Mouse (Mus musculus) kidney, embryonic 15.5 days (tissue): Measurements from ENCODE around the gene Cdc42se1. TPM values are rescaled to one million over a fixed set of nuclear protein-coding genes. Genes with fewer than 3 reads are reported as not detected.
A peak's percentile ranks its signal among the peaks of the same experiment; 100 is the strongest.

Experiments used
- ATAC-seq: fragments of 200-750 bp; cut with Nextera tagmentation; replicated peaks from 2 replicates; pipeline ENCODE4 v1.8.0; 2017; ENCODE audit warnings: moderate TSS enrichment; ENCODE audit not compliant: low FRiP score
- H3K27ac ChIP-seq: fragments of 300-500 bp; sonication (generic); 2 replicates; pipeline ENCODE4 v1.5.1; 2015; ENCODE audit warnings: mild to moderate bottlenecking, inconsistent platforms
- H3K27me3 ChIP-seq: fragments of 300-500 bp; sonication (generic); 2 replicates; pipeline ENCODE4 v1.6.1; 2015; ENCODE audit warnings: inconsistent platforms
- H3K36me3 ChIP-seq: fragments of 300-500 bp; sonication (generic); 2 replicates; pipeline ENCODE4 v1.6.1; 2015; ENCODE audit warnings: inconsistent platforms
- H3K4me1 ChIP-seq: fragments of 300-500 bp; sonication (generic); 2 replicates; pipeline ENCODE4 v1.6.1; 2015; ENCODE audit warnings: inconsistent platforms
- H3K4me2 ChIP-seq: fragments of 300-500 bp; sonication (generic); 2 replicates; pipeline ENCODE4 v1.6.1; 2015; ENCODE audit warnings: moderate library complexity, mild to moderate bottlenecking, inconsistent platforms
- H3K4me3 ChIP-seq: fragments of 300-500 bp; sonication (generic); replicated peaks from 2 replicates; pipeline ENCODE4 v1.5.1; 2015; ENCODE audit warnings: mild to moderate bottlenecking, inconsistent platforms
- H3K9ac ChIP-seq: fragments of 300-500 bp; sonication (generic); 2 replicates; pipeline ENCODE4 v1.6.1; 2015; ENCODE audit warnings: mild to moderate bottlenecking, inconsistent platforms
- H3K9me3 ChIP-seq: fragments of 300-500 bp; sonication (generic); replicated peaks from 2 replicates; pipeline ENCODE4 v1.6.1; 2016; ENCODE audit warnings: inconsistent platforms
- WGBS: fragments of 180-500 bp; shearing (Covaris S2); methylation state at CpG from one replicate; pipeline ENCODE4 v1.1.7; 2015; ENCODE audit warnings: mixed read lengths; 5-methylcytosine and 5-hydroxymethylcytosine counted together
- polyA plus RNA-seq: library from polyadenylated mRNA; unstranded; fragments of >200 nt; fragmentation: Nextera tagmentation; extraction: Ambion mirVana; gene quantifications from 2 replicates; pipeline ENCODE4 v1.2.1, GENCODE M21; 2015

The Cdc42se1 gene
- polyA plus RNA-seq, 1 experiment from 2014 or later: 92.0 TPM

GRCm38 (mm10) chr3:95282381-95282864 lies 53.9 kb downstream of the Cdc42se1 start:
- Histone ChIP-seq H3K4me3 (peak overlapping the region; percentile 83), H3K27ac (peak overlapping the region; percentile 99), H3K27me3 (no peaks in the 10 kb centered on the region), H3K4me2 (peak overlapping the region; percentile 87), H3K9me3 (no peaks in the 10 kb centered on the region), H3K36me3 (peaks cover under 1% of the 10 kb centered on the region; the same call in 1 of the 2 replicates), H3K4me1 (peaks cover 39% of the 10 kb centered on the region), H3K9ac (peak overlapping the region; percentile 81)
- 0% methylated on average over 11 of the region's 11 CpGs for WGBS
- ATAC-seq: no peak

- under 1% methylated on average over 51 of the region's 51 CpGs for WGBS
- peak; percentile 70 for ATAC-seq
- peak overlapping the region; percentile 81 for H3K9ac ChIP-seq
Measured at GRCm38 (mm10) chr3:95282865-95283588, 54.5 kb downstream of the Cdc42se1 start.

GRCm38 (mm10) chr3:95283589-95283941 lies 55.0 kb downstream of the Cdc42se1 start:
- WGBS: under 1% methylated on average over 7 of the region's 7 CpGs
- Histone ChIP-seq H3K4me3 (peak overlapping the region; percentile 83), H3K9ac (peak overlapping the region; percentile 81), H3K27ac (peak overlapping the region; percentile 99), H3K4me1 (peaks cover 38% of the 10 kb centered on the region), H3K4me2 (peak overlapping the region; percentile 87), H3K9me3 (no peaks in the 10 kb centered on the region), H3K27me3 (no peaks in the 10 kb centered on the region), H3K36me3 (peaks cover 12% of the 10 kb centered on the region)
- no peak for ATAC-seq

More at GRCm38 (mm10) chr3:95282865-95283588, 54.5 kb downstream of the Cdc42se1 start:
- no peaks in the 10 kb centered on the region for H3K27me3 ChIP-seq
- H3K4me2 ChIP-seq: peak overlapping the region; percentile 87
- H3K27ac ChIP-seq: peak overlapping the region; percentile 99
- peak overlapping the region; percentile 83 for H3K4me3 ChIP-seq
- peaks cover 38% of the 10 kb centered on the region for H3K4me1 ChIP-seq
- no peaks in the 10 kb centered on the region for H3K9me3 ChIP-seq
- H3K36me3 ChIP-seq: peaks cover 6% of the 10 kb centered on the region

GRCm38 (mm10) chr3:95284062-95284461 lies 55.5 kb downstream of the Cdc42se1 start:
- peaks cover 16% of the 10 kb centered on the region for H3K36me3 ChIP-seq
- H3K9ac ChIP-seq: peak overlapping the region; percentile 81; the same call in 1 of the 2 replicates
- peaks cover 38% of the 10 kb centered on the region for H3K4me1 ChIP-seq
- peak overlapping the region; percentile 99 for H3K27ac ChIP-seq
- H3K9me3 ChIP-seq: no peaks in the 10 kb centered on the region
- H3K4me3 ChIP-seq: peak overlapping the region; percentile 83
- 22% methylated on average over 1 of the region's 1 CpGs for WGBS
- peak overlapping the region; percentile 87 for H3K4me2 ChIP-seq
- no peaks in the 10 kb centered on the region for H3K27me3 ChIP-seq
- no peak for ATAC-seq

GRCm38 (mm10) chr3:95284501-95285281 lies 56.2 kb downstream of the Cdc42se1 start:
- H3K4me3 ChIP-seq: peak overlapping the region; percentile 83
- 81% methylated on average over 12 of the region's 12 CpGs for WGBS
- 0 out of 2 replicates have a peak overlapping the region, but pooled peaks have one; percentile 25 for H3K27ac ChIP-seq
- H3K9ac ChIP-seq: peak overlapping the region; percentile 8; the same call in 1 of the 2 replicates
- H3K9me3 ChIP-seq: no peaks in the 10 kb centered on the region
- H3K4me2 ChIP-seq: peak overlapping the region; percentile 87
- peaks cover 22% of the 10 kb centered on the region for H3K36me3 ChIP-seq
- no peak for ATAC-seq
- no peaks in the 10 kb centered on the region for H3K27me3 ChIP-seq
- peaks cover 38% of the 10 kb centered on the region for H3K4me1 ChIP-seq

GRCm38 (mm10) chr3:95285390-95285789 lies 56.9 kb downstream of the Cdc42se1 start:
- Histone ChIP-seq H3K27ac (peak overlapping the region; percentile 59; the same call in 1 of the 2 replicates), H3K4me2 (no peak overlapping the region), H3K9me3 (no peaks in the 10 kb centered on the region), H3K9ac (no peak overlapping the region), H3K36me3 (peaks cover 27% of the 10 kb centered on the region), H3K27me3 (no peaks in the 10 kb centered on the region), H3K4me1 (peaks cover 42% of the 10 kb centered on the region), H3K4me3 (no peak overlapping the region)
- WGBS: 85% methylated on average over 5 of the region's 5 CpGs
- ATAC-seq: no peak

Other genes starting within 250 kb of the Cdc42se1 start
- 28.6 and 32.4 TPM in 2 replicates for gene Zfp687, start 213.3 kb upstream of the Cdc42se1 start, polyA plus RNA-seq
- gene Psmd4, start 186.1 kb upstream of the Cdc42se1 start, polyA plus RNA-seq: 248 and 271 TPM in 2 replicates
- gene Pip5k1a, start 121.8 kb upstream of the Cdc42se1 start, polyA plus RNA-seq: 19.9 and 20.8 TPM in 2 replicates
- 168 and 184 TPM in 2 replicates for gene Vps72, start 117.7 kb upstream of the Cdc42se1 start, polyA plus RNA-seq
- gene Tmod4, start 104.3 kb upstream of the Cdc42se1 start, polyA plus RNA-seq: 0.93 and 1.9 TPM in 2 replicates
- gene Scnm1, start 94.7 kb upstream of the Cdc42se1 start, polyA plus RNA-seq: 67.7 and 71.6 TPM in 2 replicates
- gene Lysmd1, start 94.6 kb upstream of the Cdc42se1 start, polyA plus RNA-seq: 14.5 and 15.5 TPM in 2 replicates
- gene Tnfaip8l2, start 86.4 kb upstream of the Cdc42se1 start, polyA plus RNA-seq: 2.7 and 2.9 TPM in 2 replicates
- 3.9 and 4.5 TPM in 2 replicates for gene Sema6c, start 68.3 kb upstream of the Cdc42se1 start, polyA plus RNA-seq
- gene Gabpb2, start 10.8 kb upstream of the Cdc42se1 start, polyA plus RNA-seq: 10.0 and 10.6 TPM in 2 replicates
- gene Mllt11, start 3.4 kb downstream of the Cdc42se1 start, polyA plus RNA-seq: 12.9 and 16.0 TPM in 2 replicates
- gene Gm128, start 12.9 kb downstream of the Cdc42se1 start, polyA plus RNA-seq: 0.50 and 0.53 TPM in 2 replicates
- 1.2 and 1.4 TPM in 2 replicates for gene Bnipl, start 22.5 kb downstream of the Cdc42se1 start, polyA plus RNA-seq
- gene Mindy1, start 52.6 kb downstream of the Cdc42se1 start, polyA plus RNA-seq: 39.2 and 46.2 TPM in 2 replicates
- 21.6 and 22.5 TPM in 2 replicates for gene Prune1, start 53.3 kb downstream of the Cdc42se1 start, polyA plus RNA-seq
- gene Anxa9, start 78.4 kb downstream of the Cdc42se1 start, polyA plus RNA-seq: 6.2 and 6.5 TPM in 2 replicates
- gene Cers2, start 86.1 kb downstream of the Cdc42se1 start, polyA plus RNA-seq: 169 and 181 TPM in 2 replicates
- gene Setdb1, start 128.5 kb downstream of the Cdc42se1 start, polyA plus RNA-seq: 42.6 and 45.2 TPM in 2 replicates
- gene 4930558C23Rik, start 174.1 kb downstream of the Cdc42se1 start, polyA plus RNA-seq: 0.23 TPM in 1 of 2 replicates, not detected in the other
- 42.5 and 43.1 TPM in 2 replicates for gene Arnt, start 205.7 kb downstream of the Cdc42se1 start, polyA plus RNA-seq